22 mouse cellular contexts compared by ENCODE assay signal in genomic region chr12:4365951-4366350, GRCm38 (mm10).
A peak's percentile ranks its signal among the peaks of the same experiment; 100 is the strongest.
DNase-seq lines count a peak whose midpoint lies in the region; ATAC-seq lines count a peak whose summit lies in the region.
"Had no signal": no experiment of that assay in that cellular context is flagged by ENCODE, and none has a peak within 500 bp of the region (broad histone marks: within the 10 kb centered on the region; RNA-seq: fewer than 3 reads in every experiment).

No protein-coding gene starts in this region.

- no peak overlapping the region for H3K9ac ChIP-seq in kidney, embryonic 15.5 days
- H3K9ac ChIP-seq: forebrain, postnatal 0 days; hindbrain, embryonic 15.5 days; neural tube, embryonic 12.5 days had no signal

- no peaks in the 10 kb centered on the region for H3K36me3 ChIP-seq in kidney, embryonic 15.5 days
- H3K36me3 ChIP-seq: hindbrain, embryonic 15.5 days; neural tube, embryonic 12.5 days had no signal

- no peak overlapping the region for H3K4me3 ChIP-seq in kidney, embryonic 15.5 days (replicated peaks)
- H3K4me3 ChIP-seq: hindbrain, embryonic 15.5 days; neural tube, embryonic 12.5 days had no signal

- no peaks in the 10 kb centered on the region for H3K4me1 ChIP-seq in kidney, embryonic 15.5 days
- H3K4me1 ChIP-seq: hindbrain, embryonic 15.5 days; neural tube, embryonic 12.5 days had no signal

- H3K4me2 ChIP-seq in kidney, embryonic 15.5 days: no peak overlapping the region
- H3K4me2 ChIP-seq: hindbrain, embryonic 15.5 days; neural tube, embryonic 12.5 days had no signal

- no peaks in the 10 kb centered on the region for H3K9me3 ChIP-seq in kidney, embryonic 15.5 days (replicated peaks)
- H3K9me3 ChIP-seq: hindbrain, embryonic 15.5 days; neural tube, embryonic 12.5 days had no signal

- ATAC-seq in megakaryocyte, adult 5-6 weeks (ENCODE audit: poor library complexity, severe bottlenecking): peak; percentile 75
- no peak for ATAC-seq in kidney, embryonic 15.5 days (replicated peaks; ENCODE audit: low FRiP score)
- ATAC-seq: forebrain, postnatal 0 days; lung, postnatal 0 days had no signal

- DNase-seq in 416B (ENCODE audit: low read depth): peak; percentile 55
- DNase-seq in B cell, adult 2 months: peak; percentile 59 to 64
- DNase-seq in R1 (ENCODE audit: low read depth, low spot score): peak; percentile 70
- no peak for DNase-seq in adipocyte (ENCODE audit: low spot score)
- no peak for DNase-seq in ovary, postnatal 36 days (ENCODE audit: low spot score)
- DNase-seq: adrenal gland, postnatal 25 days; cerebellum, adult 11 months; cerebellum, postnatal 14 days; embryo, embryonic 11 days; forebrain, postnatal 0 days; heart, adult 18-20 months; heart, postnatal 36 days; kidney, adult 11 months; left cerebral cortex, postnatal 4 days; liver; thymus, adult 2 months had no signal

- 82% methylated on average over 1 of the region's 1 CpGs for WGBS in kidney, embryonic 15.5 days

- no peaks in the 10 kb centered on the region for H3K27me3 ChIP-seq in kidney, embryonic 15.5 days
- H3K27me3 ChIP-seq: hindbrain, embryonic 15.5 days; neural tube, embryonic 12.5 days had no signal

- H3K27ac ChIP-seq in kidney, embryonic 15.5 days: no peak overlapping the region
- H3K27ac ChIP-seq: hindbrain, embryonic 15.5 days; kidney, postnatal 0 days; neural tube, embryonic 12.5 days had no signal

Comparison
In these comparisons a context has a peak if more than half of its experiments do, and no peak if none do; other contexts are left out.
1. DNase-seq: peak in 416B (single experiment), B cell, adult 2 months (2 of 2) and R1 (single experiment); none in adipocyte (single experiment) and ovary, postnatal 36 days (single experiment).